Mouse (Mus musculus) MEL (cell line): ENCODE results near the gene Cdk2ap2.

Experiments used
- CTCF ChIP-seq, 3 experiments: IDR thresholded peaks in 2 of 3; conservative IDR thresholded peaks in 1 of 3; 2 replicates each; pipeline ENCODE4 v1.5.1; 2011 to 2012; ENCODE audit warnings: low read length in 3 of 3, low read depth in 2 of 3, mild to moderate bottlenecking in 2 of 3, improper control_type of control experiment in 1 of 3, inconsistent platforms in 1 of 3, mixed read lengths in 1 of 3, moderate library complexity in 1 of 3; ENCODE audit not compliant: control insufficient read depth in 1 of 3, insufficient read depth in 1 of 3, poor library complexity in 1 of 3, severe bottlenecking in 1 of 3
- EP300 ChIP-seq, 2 experiments: IDR thresholded peaks; 2 replicates each; pipeline ENCODE4 v1.6.1; 2011; ENCODE audit warnings: improper control_type of control experiment in 2 of 2, low read length in 2 of 2, low read depth in 1 of 2, mild to moderate bottlenecking in 1 of 2
- GATA1 ChIP-seq: IDR thresholded peaks from 2 replicates; pipeline ENCODE4 v1.6.1; 2011; ENCODE audit warnings: low read depth, low read length, improper control_type of control experiment
- JUND ChIP-seq: IDR thresholded peaks from 2 replicates; pipeline ENCODE4 v1.6.1; 2011; ENCODE audit warnings: low read depth, mild to moderate bottlenecking, improper control_type of control experiment, low read length
- POLR2A ChIP-seq, 2 experiments: IDR thresholded peaks; 2 replicates each; pipeline ENCODE4 v1.6.1; 2011 to 2012; ENCODE audit warnings: low read length in 2 of 2, mild to moderate bottlenecking in 2 of 2, control low read depth in 1 of 2, improper control_type of control experiment in 1 of 2, low read depth in 1 of 2, moderate library complexity in 1 of 2; ENCODE audit not compliant: control insufficient read depth in 1 of 2, insufficient read depth in 1 of 2, poor library complexity in 1 of 2
- RAD21 ChIP-seq: IDR thresholded peaks from 2 replicates; pipeline ENCODE4 v1.6.1; 2011; ENCODE audit warnings: mild to moderate bottlenecking, low read depth, low read length, improper control_type of control experiment
- TCF12 ChIP-seq: IDR thresholded peaks from 2 replicates; pipeline ENCODE4 v1.6.1; 2014; ENCODE audit warnings: low read depth, mild to moderate bottlenecking, inconsistent platforms, low read length, improper control_type of control experiment, moderate library complexity
- ZC3H11A ChIP-seq: IDR thresholded peaks from 2 replicates; pipeline ENCODE4 v1.6.1; 2012; ENCODE audit warnings: low read depth, mild to moderate bottlenecking, inconsistent platforms, low read length, improper control_type of control experiment
- ZNF384 ChIP-seq: IDR thresholded peaks from 2 replicates; pipeline ENCODE4 v1.6.1; 2012; ENCODE audit warnings: low read depth, mild to moderate bottlenecking, inconsistent platforms, low read length, improper control_type of control experiment

DNA sequence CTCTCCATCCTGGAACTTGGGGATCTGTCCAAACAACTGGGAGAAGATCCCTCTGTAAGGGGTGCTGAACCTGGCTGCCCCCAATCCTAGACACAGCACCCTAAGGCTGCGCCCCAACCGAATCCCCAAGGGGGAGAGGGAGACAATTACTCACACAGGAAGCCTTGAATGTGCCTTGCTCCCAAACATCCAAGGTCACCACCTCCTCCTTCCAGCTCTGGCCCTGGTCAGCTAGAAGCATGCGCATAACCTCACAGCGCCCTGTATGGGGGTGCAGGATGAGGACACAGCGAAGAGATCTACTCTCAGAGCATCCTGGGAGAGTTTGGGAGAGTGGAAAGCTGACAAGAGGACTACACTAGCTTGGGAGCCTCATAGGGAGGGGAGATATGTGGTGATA lies 38.4 kb upstream of the Cdk2ap2 start:
- TF ChIP-seq ZNF384: no peak
- no peak for TF ChIP-seq ZC3H11A
- TF ChIP-seq CTCF (IDR thresholded peaks at IDR 0.05 in 2 of 3, conservative IDR thresholded peaks at IDR 0.05 in 1 of 3; ENCODE audit: control insufficient read depth in 1 of 3, insufficient read depth in 1 of 3, low read depth in 2 of 3, low read length in 3 of 3, poor library complexity in 1 of 3, severe bottlenecking in 1 of 3): no peak
- no peak for TF ChIP-seq POLR2A (IDR thresholded peaks at IDR 0.05; ENCODE audit: control insufficient read depth in 1 of 2, insufficient read depth in 1 of 2, low read depth in 1 of 2, low read length in 2 of 2, poor library complexity in 1 of 2)
- TF ChIP-seq RAD21: no peak
- no peak for TF ChIP-seq JUND
- TF ChIP-seq GATA1: no peak
- no peak for TF ChIP-seq TCF12
- no peak for TF ChIP-seq EP300 (IDR thresholded peaks at IDR 0.05; ENCODE audit: low read depth in 1 of 2, low read length in 2 of 2)
